In the genomic region with DNA sequence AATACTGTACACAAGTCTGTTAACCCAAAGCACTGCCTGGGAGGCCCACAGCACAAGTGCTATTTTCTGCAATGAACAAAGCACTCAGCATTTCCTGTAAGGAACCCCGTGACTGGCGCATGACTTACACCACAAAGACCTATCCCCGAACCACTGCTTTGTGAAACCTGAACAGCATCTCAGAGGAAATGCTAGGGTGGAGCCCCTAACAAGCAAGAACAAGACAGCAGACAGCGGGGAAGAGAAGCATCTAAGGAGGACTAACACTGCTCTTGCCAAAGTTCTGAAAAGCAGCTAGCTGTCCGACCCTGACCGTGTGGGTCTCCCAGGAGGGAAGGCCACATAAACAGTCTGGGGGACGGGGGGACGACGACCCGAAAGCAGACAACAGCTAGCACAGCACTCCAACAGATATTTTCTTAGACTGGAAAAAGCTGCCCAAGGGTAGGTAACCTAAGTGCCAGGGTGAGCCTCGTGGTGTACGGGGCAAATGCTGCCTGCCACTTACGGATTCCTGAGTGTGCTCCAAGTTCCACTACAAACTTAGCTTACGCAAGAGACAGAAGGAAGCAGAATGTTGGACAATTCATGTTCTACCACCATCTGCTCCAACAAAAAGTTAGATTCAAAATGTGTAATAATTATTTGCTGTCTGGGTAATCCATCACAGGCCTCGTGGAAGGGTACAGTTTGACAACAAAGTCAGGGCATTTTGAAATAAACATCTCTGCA, we compare ENCODE assay signal across 8 mouse cellular contexts. TPM values are rescaled to one million over a fixed set of nuclear protein-coding genes. Genes with fewer than 3 reads are reported as not detected.
DNase-seq lines count a peak whose midpoint lies in the region; ATAC-seq and TF ChIP-seq lines count a peak whose summit lies in the region.

No protein-coding gene starts in this region.

- no peak for TF ChIP-seq CTCF in brain, embryonic 14.5 days (IDR thresholded peaks at IDR 0.05; ENCODE audit: borderline replicate concordance, extremely low read depth, insufficient read depth, insufficient read length)

- no peak overlapping the region for H3K4me2 ChIP-seq in hindbrain, embryonic 11.5 days (replicated peaks; ENCODE audit: low read depth, low read length)
- peak overlapping the region; percentile 41 for H3K4me2 ChIP-seq in heart, embryonic 15.5 days

- no peak for DNase-seq in hindbrain, embryonic 10.5 days (ENCODE audit: low spot score)
- no peak for DNase-seq in hindbrain, embryonic 11.5 days (ENCODE audit: low spot score)
- DNase-seq in brain, embryonic 14.5 days (ENCODE audit: low read depth): peak; percentile 43
- DNase-seq in kidney, postnatal 14 days: peak; percentile 74
- peak; percentile 83 for DNase-seq in thymus, postnatal 25 days
- DNase-seq in cerebellum, postnatal 10 days: no peak

- H3K36me3 ChIP-seq in hindbrain, embryonic 10.5 days: peaks cover 11% of the 10 kb centered on the region
- no peaks in the 10 kb centered on the region for H3K36me3 ChIP-seq in hindbrain, embryonic 11.5 days (ENCODE audit: control insufficient read depth, insufficient read depth, low read length)
- peaks cover 9% of the 10 kb centered on the region; the same call in 1 of the 2 replicates for H3K36me3 ChIP-seq in heart, embryonic 15.5 days
- peaks cover 19% of the 10 kb centered on the region; the same call in 1 of the 2 replicates for H3K36me3 ChIP-seq in macrophage (ENCODE audit: inconsistent target)

- H3K27ac ChIP-seq in hindbrain, embryonic 10.5 days: peak overlapping the region; percentile 23; the same call in 1 of the 2 replicates
- no peak overlapping the region for H3K27ac ChIP-seq in hindbrain, embryonic 11.5 days (ENCODE audit: low read depth, low read length)
- H3K27ac ChIP-seq in heart, embryonic 15.5 days: peak overlapping the region; percentile 88
- peak overlapping the region; percentile 99 for H3K27ac ChIP-seq in macrophage

- H3K27me3 ChIP-seq in hindbrain, embryonic 10.5 days (ENCODE audit: insufficient read depth, poor library complexity, severe bottlenecking): no peaks in the 10 kb centered on the region
- H3K27me3 ChIP-seq in hindbrain, embryonic 11.5 days (ENCODE audit: control insufficient read depth, insufficient read depth, low read length): no peaks in the 10 kb centered on the region
- H3K27me3 ChIP-seq in heart, embryonic 15.5 days: no peaks in the 10 kb centered on the region

- 76% methylated on average over 15 of the region's 15 CpGs for WGBS in hindbrain, embryonic 10.5 days
- WGBS in hindbrain, embryonic 11.5 days: 69% methylated on average over 15 of the region's 15 CpGs
- 42% methylated on average over 15 of the region's 15 CpGs for WGBS in heart, embryonic 15.5 days
- 3% methylated on average over 15 of the region's 15 CpGs for WGBS in macrophage (ENCODE audit: missing documents)

- TF ChIP-seq POLR2A in brain, embryonic 14.5 days (IDR thresholded peaks at IDR 0.05; ENCODE audit: borderline replicate concordance, extremely low read depth, insufficient read depth, insufficient read length, poor library complexity, severe bottlenecking): no peak

- ATAC-seq in hindbrain, embryonic 11.5 days (ENCODE audit: low FRiP score): no peak
- ATAC-seq in heart, embryonic 15.5 days (replicated peaks; ENCODE audit: insufficient number of reproducible peaks, insufficient read depth, low FRiP score, low read depth): peak; percentile 50; the same call in 1 of the 2 replicates

- no peak overlapping the region for H3K4me3 ChIP-seq in hindbrain, embryonic 10.5 days
- H3K4me3 ChIP-seq in hindbrain, embryonic 11.5 days (ENCODE audit: low read depth, low read length): no peak overlapping the region
- no peak overlapping the region for H3K4me3 ChIP-seq in heart, embryonic 15.5 days
- no peak overlapping the region; the same call in 1 of the 2 replicates for H3K4me3 ChIP-seq in macrophage (ENCODE audit: inconsistent target)

- peaks cover 100% of the 10 kb centered on the region for H3K79me2 ChIP-seq in macrophage (ENCODE audit: inconsistent target)

- H3K4me1 ChIP-seq in hindbrain, embryonic 10.5 days (replicated peaks): peaks cover 13% of the 10 kb centered on the region; the same call in 1 of the 2 replicates
- no peaks in the 10 kb centered on the region for H3K4me1 ChIP-seq in hindbrain, embryonic 11.5 days (replicated peaks; ENCODE audit: control insufficient read depth, insufficient read depth, low read length)
- H3K4me1 ChIP-seq in heart, embryonic 15.5 days (replicated peaks): peaks cover 66% of the 10 kb centered on the region

- no peak overlapping the region for H3K9ac ChIP-seq in hindbrain, embryonic 11.5 days (ENCODE audit: low read depth, low read length)
- H3K9ac ChIP-seq in heart, embryonic 15.5 days: peak overlapping the region; percentile 23; the same call in 1 of the 2 replicates

- no peaks in the 10 kb centered on the region for H3K9me3 ChIP-seq in hindbrain, embryonic 10.5 days
- H3K9me3 ChIP-seq in hindbrain, embryonic 11.5 days (ENCODE audit: control insufficient read depth, low read length): no peaks in the 10 kb centered on the region
- no peaks in the 10 kb centered on the region for H3K9me3 ChIP-seq in heart, embryonic 15.5 days (replicated peaks)

RNA-seq across cellular contexts. Expression of a gene that starts 21.3 kb away (rescaled TPM):
- 24.0 and 27.1 TPM in 2 replicates for polyA plus RNA-seq in hindbrain, embryonic 10.5 days (2016; fragmentation: Nextera tagmentation; extraction: Ambion mirVana)
- 28.4 and 28.5 TPM in 2 replicates for polyA plus RNA-seq in hindbrain, embryonic 11.5 days (2014; fragmentation: Nextera tagmentation; extraction: Ambion mirVana)
- 11.0 and 11.2 TPM in 2 replicates for polyA plus RNA-seq in brain, embryonic 14.5 days (2012; rRNA removed)
- polyA plus RNA-seq in heart, embryonic 15.5 days (2015; fragmentation: Nextera tagmentation; extraction: Ambion mirVana): 49.4 and 52.0 TPM in 2 replicates
- total RNA-seq in macrophage (2018; cell fraction: chromatin; rRNA removed): 1,000 to 10,000 TPM in 4 of 26 experiments, 100 to 1,000 TPM in 21, 10 to 100 TPM in 1; 93.5 to 1,701 (median 398) TPM
- 100 to 1,000 TPM; 118 to 679 (median 362) TPM for total RNA-seq in macrophage (2018; cell fraction: cytosol; rRNA removed)
- 1,000 to 10,000 TPM in 5 of 26 experiments, 100 to 1,000 TPM in 21; 190 to 1,621 (median 565) TPM for total RNA-seq in macrophage (2018; cell fraction: nucleus; rRNA removed)
- 189 to 430 TPM (median 388 TPM) in 3 replicates for polyA plus RNA-seq in macrophage (2018)

RNA-seq across cellular contexts. Expression of a gene that starts 24.1 kb away (rescaled TPM):
- polyA plus RNA-seq in hindbrain, embryonic 10.5 days (2016; fragmentation: Nextera tagmentation; extraction: Ambion mirVana): 236 and 359 TPM in 2 replicates
- polyA plus RNA-seq in hindbrain, embryonic 11.5 days (2014; fragmentation: Nextera tagmentation; extraction: Ambion mirVana): 304 and 320 TPM in 2 replicates
- polyA plus RNA-seq in brain, embryonic 14.5 days (2012; rRNA removed): 311 and 481 TPM in 2 replicates
- 170 and 171 TPM in 2 replicates for polyA plus RNA-seq in heart, embryonic 15.5 days (2015; fragmentation: Nextera tagmentation; extraction: Ambion mirVana)
- total RNA-seq in macrophage (2018; cell fraction: chromatin; rRNA removed): 100 to 1,000 TPM; 404 to 869 (median 663) TPM
- total RNA-seq in macrophage (2018; cell fraction: cytosol; rRNA removed): 100 to 1,000 TPM; 291 to 595 (median 415) TPM
- total RNA-seq in macrophage (2018; cell fraction: nucleus; rRNA removed): 100 to 1,000 TPM; 332 to 659 (median 518) TPM
- polyA plus RNA-seq in macrophage (2018): 346 to 1,286 TPM (median 601 TPM) in 3 replicates

Comparison
In these comparisons a context has a peak if more than half of its experiments do, and no peak if none do; other contexts are left out.
1. DNase-seq: peak in brain, embryonic 14.5 days (single experiment), kidney, postnatal 14 days (single experiment) and thymus, postnatal 25 days (single experiment); none in hindbrain, embryonic 10.5 days (single experiment), hindbrain, embryonic 11.5 days (single experiment) and cerebellum, postnatal 10 days (0 of 2).